Mouse (Mus musculus) hindbrain, embryonic 11.5 days (tissue): ENCODE data around the gene Ankrd11. TPM values are rescaled to one million over a fixed set of nuclear protein-coding genes. Genes with fewer than 3 reads are reported as not detected.
"Not testable (repeated sequence)": the region's sequence is repeated elsewhere in the genome, so short reads cannot be mapped to it uniquely, and the experiment has no call there.

Experiments
- ATAC-seq: fragments of 200-750 bp; cut with Nextera tagmentation; 2 replicates; pipeline ENCODE4 v1.8.0; 2017; ENCODE audit warnings: mild to moderate bottlenecking, moderate TSS enrichment, moderate library complexity; ENCODE audit not compliant: low FRiP score
- DNase-seq: peaks from one replicate; pipeline ENCODE4 v3.0.0-alpha.2; 2015; ENCODE audit warnings: low spot score
- H3K27ac ChIP-seq: fragments of 300-500 bp; sonication (generic); 2 replicates; pipeline ENCODE4 v1.5.1; 2014; ENCODE audit warnings: mild to moderate bottlenecking, low read depth, low read length
- H3K27me3 ChIP-seq: fragments of 300-500 bp; sonication (generic); 2 replicates; pipeline ENCODE4 v1.6.1; 2014; ENCODE audit warnings: mild to moderate bottlenecking, low read length, moderate library complexity, mixed read lengths; ENCODE audit not compliant: control insufficient read depth, insufficient read depth
- H3K36me3 ChIP-seq: fragments of 300-500 bp; sonication (generic); 2 replicates; pipeline ENCODE4 v1.6.1; 2014; ENCODE audit warnings: mild to moderate bottlenecking, low read length, moderate library complexity, mixed read lengths; ENCODE audit not compliant: control insufficient read depth, insufficient read depth
- H3K4me1 ChIP-seq: fragments of 300-500 bp; sonication (generic); replicated peaks from 2 replicates; pipeline ENCODE4 v1.6.1; 2014; ENCODE audit warnings: low read length, mixed read lengths; ENCODE audit not compliant: control insufficient read depth, insufficient read depth
- H3K4me2 ChIP-seq: fragments of 300-500 bp; sonication (generic); replicated peaks from 2 replicates; pipeline ENCODE4 v1.6.1; 2014; ENCODE audit warnings: mild to moderate bottlenecking, low read depth, low read length
- H3K4me3 ChIP-seq: fragments of 300-500 bp; sonication (generic); 2 replicates; pipeline ENCODE4 v1.5.1; 2014; ENCODE audit warnings: low read depth, low read length
- H3K9ac ChIP-seq: fragments of 300-500 bp; sonication (generic); 2 replicates; pipeline ENCODE4 v1.6.1; 2014; ENCODE audit warnings: low read depth, low read length
- H3K9me3 ChIP-seq: fragments of 300-500 bp; sonication (generic); 2 replicates; pipeline ENCODE4 v1.6.1; 2016; ENCODE audit warnings: low read length; ENCODE audit not compliant: control insufficient read depth
- WGBS: fragments of 180-500 bp; shearing (Covaris S2); extraction: QIAGEN DNeasy Blood & Tissue Kit; methylation state at CpG from one replicate; pipeline ENCODE4 v1.1.7; 2014; 5-methylcytosine and 5-hydroxymethylcytosine counted together
- polyA plus RNA-seq: library from polyadenylated mRNA; unstranded; fragments of >200 nt; fragmentation: Nextera tagmentation; extraction: Ambion mirVana; gene quantifications from 2 replicates; pipeline ENCODE4 v1.2.1, GENCODE M21; 2014

The Ankrd11 gene
- polyA plus RNA-seq, 1 experiment from 2014 or later: 52.7 TPM

DNA sequence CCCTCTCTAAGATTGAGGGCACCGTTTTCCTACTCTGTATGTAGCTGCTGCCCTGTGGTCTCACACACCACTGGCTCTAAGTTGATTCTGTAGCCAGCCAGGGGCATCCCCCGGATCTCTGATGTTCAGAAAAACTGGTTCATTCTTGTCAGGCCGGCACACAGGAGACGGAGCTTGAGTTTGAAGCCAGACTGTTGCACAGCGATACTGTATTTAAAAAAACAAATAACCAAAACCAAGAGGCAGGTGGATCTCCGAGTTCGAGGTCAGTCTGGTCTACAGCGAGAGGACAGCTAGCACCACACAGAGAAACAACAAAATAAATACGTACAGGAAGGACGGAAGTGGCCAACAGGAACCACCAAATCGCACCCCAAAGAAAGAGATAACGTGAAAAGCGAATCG is 22.7 kb upstream of the Ankrd11 start:
- WGBS: 5% methylated on average over 14 of the region's 14 CpGs
- Histone ChIP-seq H3K27ac (peak overlapping the region; percentile 86), H3K9me3 (no peaks in the 10 kb centered on the region), H3K27me3 (no peaks in the 10 kb centered on the region), H3K4me2 (peak overlapping the region; percentile 73), H3K4me3 (peak overlapping the region; percentile 96), H3K4me1 (peaks cover 2% of the 10 kb centered on the region; the same call in 1 of the 2 replicates), H3K9ac (peak overlapping the region; percentile 90), H3K36me3 (no peaks in the 10 kb centered on the region)
- ATAC-seq (peak; percentile 50), DNase-seq (no peak)

DNA sequence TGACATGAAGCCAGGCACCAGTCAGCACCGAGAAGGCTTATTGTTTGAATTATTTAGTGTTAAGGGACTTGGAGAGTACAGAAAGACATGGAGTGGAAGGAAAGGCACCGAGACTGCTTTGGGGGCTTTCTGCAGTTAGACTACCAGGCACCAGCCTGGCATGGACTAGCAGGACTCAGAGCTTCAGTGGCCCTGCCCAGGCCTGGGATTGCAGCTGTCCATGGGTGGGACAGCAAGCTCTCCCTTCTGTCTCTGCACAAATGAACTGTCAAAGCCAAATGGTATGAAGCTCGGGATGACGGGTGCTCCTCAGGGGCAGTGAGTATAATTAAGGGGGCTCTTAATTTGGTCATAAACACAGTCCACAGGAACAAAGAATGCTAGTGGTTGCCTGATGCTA is 22.0 kb upstream of the Ankrd11 start:
- Histone ChIP-seq H3K27ac (no peak overlapping the region), H3K9me3 (no peaks in the 10 kb centered on the region), H3K4me2 (0 out of 2 replicates have a peak overlapping the region, but pooled peaks have one; percentile 73), H3K4me3 (no peak overlapping the region), H3K9ac (no peak overlapping the region), H3K36me3 (no peaks in the 10 kb centered on the region), H3K4me1 (peaks cover 2% of the 10 kb centered on the region; the same call in 1 of the 2 replicates), H3K27me3 (no peaks in the 10 kb centered on the region)
- DNase-seq (no peak), ATAC-seq (no peak)
- WGBS: 93% methylated on average over 4 of the region's 4 CpGs

DNA sequence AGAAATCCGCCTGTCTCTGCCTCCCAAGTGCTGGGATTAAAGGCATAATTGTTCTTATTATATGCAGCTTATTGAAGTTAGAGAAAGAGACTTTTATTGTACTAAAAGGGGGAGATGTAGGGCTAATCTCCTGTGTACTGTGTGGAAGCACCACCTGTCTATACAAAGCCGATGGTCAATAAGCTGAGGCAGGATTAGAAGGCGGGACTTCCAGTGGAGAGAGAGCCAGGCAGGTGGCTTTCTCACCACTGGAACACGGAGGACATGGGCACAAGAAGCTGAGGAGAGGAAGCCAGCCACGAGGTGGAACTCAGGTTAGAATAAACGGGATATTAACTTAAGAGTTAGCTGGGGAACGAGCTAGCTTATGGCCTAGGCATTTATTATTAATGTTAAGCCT is 20.6 kb upstream of the Ankrd11 start, which contains the start of gene Spg7:
Spg7 (plus strand) TSS at position 222 of the 400 bp plus-strand sequence.
- ATAC-seq (no peak), DNase-seq (no peak)
- H3K4me3 ChIP-seq: no peak within 1 kb of the TSS
- no peak within 1 kb of the TSS for H3K9ac ChIP-seq
- whole genome bisulfite sequencing: 79% methylated on average over 7 of the region's 7 CpGs
- H3K4me2 ChIP-seq: no peak within 1 kb of the TSS
- H3K9me3 ChIP-seq: no peaks in the 10 kb centered on the region
- no peaks in the 10 kb centered on the region for H3K27me3 ChIP-seq
- H3K27ac ChIP-seq: no peak within 1 kb of the TSS
- peaks cover 2% of the 10 kb centered on the region; the same call in 1 of the 2 replicates for H3K4me1 ChIP-seq
- H3K36me3 ChIP-seq: no peaks in the 10 kb centered on the region

DNA sequence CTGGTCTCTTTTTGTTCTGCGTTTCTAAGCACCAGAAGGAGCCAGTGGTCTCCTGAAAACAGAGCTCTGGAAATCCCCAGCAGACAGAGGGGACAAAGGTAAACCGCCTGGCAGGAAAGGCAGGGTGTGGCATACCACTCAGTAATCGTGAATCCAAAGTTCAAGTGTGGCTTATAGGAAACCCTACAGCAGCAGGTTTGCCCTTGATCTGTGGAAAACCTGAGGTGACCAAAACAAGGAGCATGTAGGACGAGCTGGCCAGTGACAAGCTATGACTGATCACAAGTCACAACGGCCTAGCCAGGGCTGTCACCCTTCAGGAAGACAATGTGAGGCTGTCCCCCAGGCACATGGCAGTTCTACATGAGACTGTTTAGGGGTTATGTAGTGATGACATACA is 9.4 kb upstream of the Ankrd11 start:
- Histone ChIP-seq H3K27ac (no peak overlapping the region), H3K27me3 (no peaks in the 10 kb centered on the region), H3K4me1 (no peaks in the 10 kb centered on the region), H3K9ac (no peak overlapping the region), H3K4me2 (no peak overlapping the region), H3K4me3 (no peak overlapping the region), H3K36me3 (no peaks in the 10 kb centered on the region), H3K9me3 (no peaks in the 10 kb centered on the region)
- WGBS: 75% methylated on average over 5 of the region's 5 CpGs
- ATAC-seq (no peak), DNase-seq (no peak)

DNA sequence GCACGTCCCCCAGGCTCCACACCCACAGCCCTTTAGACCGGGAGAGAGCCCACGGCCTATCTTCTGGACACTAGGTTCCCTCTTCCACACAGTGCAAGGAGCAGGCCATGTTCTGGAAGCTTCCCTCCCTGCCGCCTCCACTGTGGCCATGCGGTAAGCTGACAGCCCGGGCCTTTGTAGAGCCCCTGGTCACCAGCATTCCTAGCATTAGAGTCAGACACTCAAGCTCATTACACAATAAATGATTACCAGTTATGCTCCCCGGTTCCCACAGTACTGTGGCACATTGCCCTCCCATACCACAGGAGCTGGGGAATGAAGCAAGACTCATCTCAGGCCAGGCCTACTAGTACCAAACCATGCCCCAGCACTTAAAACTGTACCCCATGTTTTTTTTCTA is 6.3 kb upstream of the Ankrd11 start:
- Histone ChIP-seq H3K27ac (no peak overlapping the region), H3K4me1 (no peaks in the 10 kb centered on the region), H3K36me3 (no peaks in the 10 kb centered on the region), H3K9ac (no peak overlapping the region), H3K27me3 (no peaks in the 10 kb centered on the region), H3K4me3 (no peak overlapping the region), H3K9me3 (no peaks in the 10 kb centered on the region), H3K4me2 (no peak overlapping the region)
- DNase-seq (no peak), ATAC-seq (no peak)
- 85% methylated on average over 7 of the region's 7 CpGs for WGBS

DNA sequence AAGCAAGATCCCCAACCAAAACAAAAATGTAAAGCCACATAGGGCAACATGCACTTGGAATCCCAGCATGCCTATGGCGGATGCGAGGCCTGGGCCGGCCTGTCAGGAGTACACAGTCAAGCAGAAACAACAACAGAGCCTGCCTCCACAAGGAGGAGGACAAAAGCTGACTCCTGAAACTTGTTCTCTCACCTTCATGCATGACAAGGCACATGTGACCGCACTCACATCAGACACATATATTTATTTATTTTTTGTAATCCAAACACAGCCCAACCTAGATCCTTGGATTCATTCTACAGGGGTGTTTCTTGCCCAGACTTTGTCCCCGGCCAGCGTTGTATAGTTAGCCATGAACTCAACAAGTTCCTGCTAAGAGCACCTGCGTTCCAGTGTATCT is 5.8 kb upstream of the Ankrd11 start:
- ATAC-seq (no peak), DNase-seq (no peak)
- H3K9me3 ChIP-seq: no peaks in the 10 kb centered on the region
- no peaks in the 10 kb centered on the region for H3K4me1 ChIP-seq
- no peak overlapping the region for H3K4me3 ChIP-seq
- no peak overlapping the region for H3K9ac ChIP-seq
- no peak overlapping the region for H3K27ac ChIP-seq
- no peaks in the 10 kb centered on the region for H3K36me3 ChIP-seq
- H3K27me3 ChIP-seq: no peaks in the 10 kb centered on the region
- H3K4me2 ChIP-seq: no peak overlapping the region
- WGBS: 89% methylated on average over 7 of the region's 7 CpGs

DNA sequence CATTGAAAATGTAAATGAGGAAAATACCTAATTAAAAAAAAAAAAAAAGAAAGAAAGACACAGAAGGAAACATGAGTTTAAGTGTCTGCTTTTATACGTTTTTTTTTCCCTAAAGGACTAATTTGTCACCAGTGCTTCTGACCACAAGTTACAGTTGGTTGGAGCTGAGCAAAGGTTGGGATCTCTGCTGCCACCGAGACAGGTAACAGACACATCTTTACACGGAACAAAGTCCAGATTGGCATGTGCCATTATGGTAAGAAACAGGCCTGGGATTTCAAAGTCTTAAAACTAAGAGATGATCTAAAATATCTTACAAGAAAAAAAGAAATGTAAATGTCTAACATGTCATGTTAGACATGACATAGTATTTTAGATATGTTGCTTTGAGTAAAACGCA is 4.6 kb upstream of the Ankrd11 start:
- DNase-seq: no peak
- no peak overlapping the region for H3K4me3 ChIP-seq
- no peaks in the 10 kb centered on the region for H3K36me3 ChIP-seq
- H3K4me1 ChIP-seq: no peaks in the 10 kb centered on the region
- ATAC-seq: no peak
- no peaks in the 10 kb centered on the region for H3K9me3 ChIP-seq
- 79% methylated on average over 4 of the region's 4 CpGs for WGBS
- no peak overlapping the region for H3K4me2 ChIP-seq
- H3K27me3 ChIP-seq: no peaks in the 10 kb centered on the region
- no peak overlapping the region for H3K9ac ChIP-seq
- H3K27ac ChIP-seq: no peak overlapping the region

DNA sequence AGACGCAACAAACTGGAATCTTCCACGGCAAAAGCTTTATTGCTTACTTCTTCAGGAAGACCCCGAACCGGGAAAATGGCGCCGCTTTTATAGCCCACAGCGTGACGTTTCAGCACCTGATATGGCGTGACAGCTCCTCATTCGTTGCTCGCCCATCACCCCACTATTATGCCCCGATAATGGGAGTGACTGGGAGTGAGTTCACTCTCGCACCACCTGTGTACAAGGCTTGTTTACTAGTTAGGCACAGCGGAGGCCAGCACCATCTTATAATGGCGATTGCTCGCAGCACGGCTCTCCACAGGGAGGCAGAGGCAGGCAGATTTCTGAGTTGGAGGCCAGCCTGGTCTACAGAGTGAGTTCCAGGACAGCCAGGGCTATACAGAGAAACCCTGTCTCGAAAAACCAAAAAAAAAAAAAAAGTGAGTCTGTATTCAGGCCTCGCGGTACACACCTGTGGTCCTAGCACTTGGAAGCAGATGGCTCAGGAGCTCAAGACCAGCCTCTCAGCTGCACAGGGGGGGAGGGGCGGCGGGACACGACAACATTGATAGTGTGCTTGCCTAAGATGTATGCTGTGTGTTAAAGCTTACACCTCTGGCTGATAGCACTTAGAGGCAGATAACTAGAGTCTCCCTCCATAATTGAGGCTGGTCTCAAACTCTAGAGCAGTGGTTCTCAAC is 2.8 kb upstream of the Ankrd11 start:
- not testable (repeated sequence) for H3K4me3 ChIP-seq, H3K9me3 ChIP-seq, DNase-seq, H3K27me3 ChIP-seq, H3K4me2 ChIP-seq, ATAC-seq, H3K36me3 ChIP-seq, H3K9ac ChIP-seq, H3K27ac ChIP-seq, H3K4me1 ChIP-seq
- 93% methylated on average over 23 of the region's 23 CpGs for WGBS

DNA sequence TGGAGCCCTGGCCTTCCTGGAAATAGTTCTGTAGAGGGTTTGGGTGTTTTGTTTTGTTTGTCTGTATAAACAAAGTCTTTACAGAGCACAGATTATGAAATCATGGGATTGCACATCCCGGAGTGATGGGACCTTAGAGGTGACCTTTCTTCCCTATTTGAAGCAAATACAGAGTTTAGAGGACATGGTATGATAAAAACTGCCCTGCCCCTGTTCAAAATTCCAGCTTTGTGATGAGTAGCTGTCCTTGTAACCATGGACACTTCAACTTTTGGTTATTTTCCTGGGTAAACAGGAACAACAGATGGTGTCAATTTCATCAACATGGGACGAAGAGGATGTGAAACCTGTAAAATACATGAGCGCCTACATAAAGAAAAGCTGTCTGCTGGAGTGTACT is 1.9 kb upstream of the Ankrd11 start:
- no peak for DNase-seq
- H3K4me3 ChIP-seq: no peak overlapping the region
- no peak for ATAC-seq
- no peaks in the 10 kb centered on the region for H3K9me3 ChIP-seq
- H3K4me2 ChIP-seq: no peak overlapping the region
- peaks cover 5% of the 10 kb centered on the region; the same call in 1 of the 2 replicates for H3K4me1 ChIP-seq
- no peaks in the 10 kb centered on the region for H3K27me3 ChIP-seq
- no peak overlapping the region for H3K27ac ChIP-seq
- H3K36me3 ChIP-seq: no peaks in the 10 kb centered on the region
- no peak overlapping the region for H3K9ac ChIP-seq
- WGBS: 83% methylated on average over 3 of the region's 3 CpGs
